16 mouse cellular contexts compared by ENCODE assay signal in the genomic region with DNA sequence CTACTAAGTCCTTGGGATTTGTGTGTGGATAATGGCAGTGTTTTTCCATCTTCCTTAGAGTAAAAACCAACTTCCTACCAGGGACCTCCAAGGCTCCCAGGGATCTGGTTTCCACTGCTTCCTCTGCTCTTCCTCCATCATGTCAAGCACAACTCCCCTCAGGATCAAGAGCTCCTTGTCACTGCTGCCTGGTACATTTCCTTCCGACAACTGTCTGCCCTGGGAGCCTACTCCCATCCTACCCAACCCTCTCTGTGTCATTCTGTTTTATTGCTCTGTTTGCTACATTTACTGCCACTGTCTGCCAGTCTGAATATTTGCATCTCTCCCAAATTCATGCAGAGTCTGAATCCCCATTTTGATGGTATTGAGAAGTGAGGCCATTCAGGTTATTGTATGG.
"Had no signal": no experiment of that assay in that cellular context is flagged by ENCODE, and none has a peak within 500 bp of the region (broad histone marks: within the 10 kb centered on the region; RNA-seq: fewer than 3 reads in every experiment).

No protein-coding gene starts in this region.

- H3K27me3 ChIP-seq: neural tube, embryonic 12.5 days; neural tube, embryonic 13.5 days; neural tube, embryonic 15.5 days; stomach, embryonic 15.5 days had no signal

- H3K4me2 ChIP-seq: neural tube, embryonic 12.5 days; neural tube, embryonic 13.5 days; neural tube, embryonic 15.5 days; stomach, embryonic 15.5 days had no signal

- H3K4me3 ChIP-seq: neural tube, embryonic 12.5 days; neural tube, embryonic 13.5 days; neural tube, embryonic 15.5 days; stomach, embryonic 15.5 days had no signal

- DNase-seq: retina, postnatal 1 day; right cerebral cortex, adult 18-20 months; right cerebral cortex, postnatal 14 days; right cerebral cortex, postnatal 25 days; right cerebral cortex, postnatal 4 days; spleen, adult 18-20 months; thymus, adult 18-20 months; thymus, adult 2 months; thymus, postnatal 14 days; thymus, postnatal 25 days; thymus, postnatal 36 days; thymus, postnatal 4 days had no signal

- H3K36me3 ChIP-seq: neural tube, embryonic 12.5 days; neural tube, embryonic 13.5 days; neural tube, embryonic 15.5 days; stomach, embryonic 15.5 days had no signal
